In the genomic region with DNA sequence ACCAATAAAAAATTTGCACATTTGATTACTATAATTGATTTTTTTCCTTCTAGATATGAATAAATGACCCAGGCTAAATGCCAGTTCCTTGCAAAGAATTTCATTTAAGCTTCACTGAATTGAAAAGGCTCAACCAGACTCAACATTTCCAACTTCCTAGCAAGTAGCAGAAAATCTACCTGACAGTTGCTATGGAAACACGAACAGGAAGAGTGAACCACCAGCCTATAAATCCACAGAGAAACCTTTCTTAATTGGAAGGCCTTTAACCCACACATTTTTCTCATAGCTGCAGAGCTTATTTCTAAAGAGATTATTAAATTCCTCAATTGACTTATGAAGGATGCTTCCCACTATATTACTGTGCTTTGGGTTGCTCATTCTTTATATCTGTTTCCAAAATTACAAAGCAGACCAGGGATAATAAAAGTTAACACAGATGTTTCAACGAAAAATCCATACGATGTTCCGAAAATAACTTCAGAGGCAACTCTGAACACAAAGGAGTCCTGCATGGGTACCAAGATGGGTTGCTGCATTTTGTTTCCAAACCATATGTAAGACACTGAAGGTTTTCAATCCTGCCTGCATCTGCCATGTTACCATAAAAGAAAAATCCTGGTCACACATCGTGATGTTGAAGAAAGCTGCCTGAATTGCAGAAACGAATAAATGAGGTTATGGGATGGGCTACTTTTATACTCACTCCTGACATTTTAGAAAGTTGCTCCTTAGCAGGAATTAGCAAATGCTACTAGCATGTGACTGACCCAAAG, we compare ENCODE assay signal across 15 mouse cellular contexts. TPM values are rescaled to one million over a fixed set of nuclear protein-coding genes. Genes with fewer than 3 reads are reported as not detected.
DNase-seq lines count a peak whose midpoint lies in the region; ATAC-seq and TF ChIP-seq lines count a peak whose summit lies in the region.
"Had no signal": no experiment of that assay in that cellular context is flagged by ENCODE, and none has a peak within 500 bp of the region (broad histone marks: within the 10 kb centered on the region; RNA-seq: fewer than 3 reads in every experiment).

No protein-coding gene starts in this region.

- no peaks in the 10 kb centered on the region for H3K36me3 ChIP-seq in hindbrain, embryonic 13.5 days
- no peaks in the 10 kb centered on the region for H3K36me3 ChIP-seq in hindbrain, embryonic 10.5 days
- H3K36me3 ChIP-seq: heart, embryonic 15.5 days; liver, embryonic 12.5 days; neural tube, embryonic 13.5 days had no signal

- no peak overlapping the region for H3K9ac ChIP-seq in hindbrain, embryonic 13.5 days
- H3K9ac ChIP-seq: heart, embryonic 15.5 days; liver, embryonic 12.5 days; neural tube, embryonic 13.5 days had no signal

- WGBS in hindbrain, embryonic 13.5 days: 78% methylated on average over 6 of the region's 6 CpGs
- 90% methylated on average over 6 of the region's 6 CpGs for WGBS in hindbrain, embryonic 10.5 days
- WGBS in olfactory bulb, adult 2 months: 27% methylated on average over 6 of the region's 6 CpGs

- H3K27me3 ChIP-seq in hindbrain, embryonic 13.5 days: no peaks in the 10 kb centered on the region
- H3K27me3 ChIP-seq in hindbrain, embryonic 10.5 days (ENCODE audit: insufficient read depth, poor library complexity, severe bottlenecking): no peaks in the 10 kb centered on the region
- H3K27me3 ChIP-seq: heart, embryonic 15.5 days; liver, embryonic 12.5 days; neural tube, embryonic 13.5 days had no signal

- H3K4me3 ChIP-seq in hindbrain, embryonic 13.5 days: no peak overlapping the region
- no peak overlapping the region for H3K4me3 ChIP-seq in hindbrain, embryonic 10.5 days
- H3K4me3 ChIP-seq in olfactory bulb, adult 2 months (ENCODE audit: insufficient read depth, low read depth, low read length): no peak overlapping the region
- H3K4me3 ChIP-seq: heart, embryonic 15.5 days; liver, embryonic 12.5 days; neural tube, embryonic 13.5 days had no signal

- no peak overlapping the region for H3K4me2 ChIP-seq in hindbrain, embryonic 13.5 days
- H3K4me2 ChIP-seq: heart, embryonic 15.5 days; liver, embryonic 12.5 days had no signal

- no peaks in the 10 kb centered on the region for H3K9me3 ChIP-seq in hindbrain, embryonic 13.5 days
- H3K9me3 ChIP-seq in hindbrain, embryonic 10.5 days: no peaks in the 10 kb centered on the region
- H3K9me3 ChIP-seq: heart, embryonic 15.5 days; liver, embryonic 12.5 days; neural tube, embryonic 13.5 days had no signal

- ATAC-seq in hindbrain, embryonic 13.5 days (ENCODE audit: low FRiP score): peak; percentile 57; the same call in 1 of the 2 replicates
- ATAC-seq: intestine, embryonic 16.5 days; liver, embryonic 12.5 days; lung, postnatal 0 days had no signal

- TF ChIP-seq POLR2A in olfactory bulb, adult 2 months (IDR thresholded peaks at IDR 0.05; ENCODE audit: insufficient read depth, low read depth, low read length): no peak

- no peak for DNase-seq in hindbrain, embryonic 10.5 days (ENCODE audit: low spot score)
- peak; percentile 64 for DNase-seq in brain, embryonic 18.5 days (ENCODE audit: low read depth, low spot score)
- peak; percentile 58 for DNase-seq in hindlimb bud, embryonic 11.5 days (ENCODE audit: extremely low spot score, low read depth, low spot score)
- DNase-seq in right cerebral cortex, postnatal 10 days (ENCODE audit: low spot score in 2 of 2): no peak
- DNase-seq in layer of hippocampus, postnatal 14 days (ENCODE audit: low spot score in 2 of 2): no peak
- DNase-seq: kidney, postnatal 4 days; right cerebral cortex, postnatal 14 days; thymus, postnatal 14 days had no signal

- H3K4me1 ChIP-seq in hindbrain, embryonic 13.5 days (replicated peaks): peaks cover 22% of the 10 kb centered on the region
- peaks cover 22% of the 10 kb centered on the region for H3K4me1 ChIP-seq in hindbrain, embryonic 10.5 days (replicated peaks)
- peaks cover 10% of the 10 kb centered on the region for H3K4me1 ChIP-seq in olfactory bulb, adult 2 months (ENCODE audit: control insufficient read depth, insufficient read depth, low read length)
- H3K4me1 ChIP-seq: liver, embryonic 12.5 days had no signal

- TF ChIP-seq CTCF in olfactory bulb, adult 2 months (IDR thresholded peaks at IDR 0.05; ENCODE audit: insufficient read depth, low read depth, low read length): no peak

- peak overlapping the region; percentile 44; the same call in 1 of the 2 replicates for H3K27ac ChIP-seq in hindbrain, embryonic 13.5 days
- H3K27ac ChIP-seq in hindbrain, embryonic 10.5 days: no peak overlapping the region
- peak overlapping the region; percentile 38 for H3K27ac ChIP-seq in olfactory bulb, adult 2 months (ENCODE audit: insufficient read depth, low read depth, low read length)
- H3K27ac ChIP-seq: heart, embryonic 15.5 days; liver, embryonic 12.5 days; neural tube, embryonic 13.5 days had no signal

RNA-seq across cellular contexts. Expression of gene Celf2, which starts 22.0 kb away (rescaled TPM):
- 144 and 164 TPM in 2 replicates for polyA plus RNA-seq in hindbrain, embryonic 13.5 days (2015; fragmentation: Nextera tagmentation; extraction: Ambion mirVana)
- 57.5 and 66.8 TPM in 2 replicates for polyA plus RNA-seq in hindbrain, embryonic 10.5 days (2016; fragmentation: Nextera tagmentation; extraction: Ambion mirVana)
- 447 and 540 TPM in 2 replicates for polyA plus RNA-seq in olfactory bulb, adult 2 months (2012; ENCODE audit: insufficient read depth, insufficient read length, low replicate concordance, missing spikeins)
- 100 to 1,000 TPM; 489 to 533 TPM for total RNA-seq in layer of hippocampus, postnatal 14 days (2021)

Comparison
In these comparisons a context has a peak if more than half of its experiments do, and no peak if none do; other contexts are left out.
1. DNase-seq: peak in brain, embryonic 18.5 days (single experiment) and hindlimb bud, embryonic 11.5 days (single experiment); none in hindbrain, embryonic 10.5 days (single experiment), right cerebral cortex, postnatal 10 days (0 of 2) and layer of hippocampus, postnatal 14 days (0 of 2).